Mouse (Mus musculus): Measurements from ENCODE around the gene Flt3l. TPM values are rescaled to one million over a fixed set of nuclear protein-coding genes. Genes with fewer than 3 reads are reported as not detected.

Flt3l gene
- polyA plus RNA-seq, 1 experiment from 2014 or later, result 2.3 TPM

DNA sequence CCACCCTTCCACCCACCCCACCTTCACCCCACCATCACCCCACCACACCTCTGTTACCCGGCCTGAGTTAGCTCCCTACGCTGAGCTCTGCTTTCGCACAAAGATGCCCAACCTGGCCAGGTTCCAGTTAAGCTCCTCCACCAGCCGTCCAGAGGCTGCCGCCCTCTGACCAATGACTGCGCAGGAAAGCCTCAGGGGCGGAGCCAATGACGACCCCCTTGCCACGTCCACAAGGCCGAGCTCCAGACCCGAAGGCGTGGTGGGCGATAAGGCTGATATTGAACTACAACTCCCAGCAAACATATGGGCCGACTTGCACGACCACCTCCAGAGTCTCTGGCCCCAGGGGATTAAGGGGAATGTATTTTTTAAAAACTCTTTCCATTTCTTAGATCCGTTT is 44.2 kb downstream of the Flt3l start, which contains the start of gene Rcn3:
Rcn3 (minus strand) TSS at position 174 of the 400 bp plus-strand sequence.
- peak; percentile 63 for ATAC-seq
- peak; percentile 74 for DNase-seq

DNA sequence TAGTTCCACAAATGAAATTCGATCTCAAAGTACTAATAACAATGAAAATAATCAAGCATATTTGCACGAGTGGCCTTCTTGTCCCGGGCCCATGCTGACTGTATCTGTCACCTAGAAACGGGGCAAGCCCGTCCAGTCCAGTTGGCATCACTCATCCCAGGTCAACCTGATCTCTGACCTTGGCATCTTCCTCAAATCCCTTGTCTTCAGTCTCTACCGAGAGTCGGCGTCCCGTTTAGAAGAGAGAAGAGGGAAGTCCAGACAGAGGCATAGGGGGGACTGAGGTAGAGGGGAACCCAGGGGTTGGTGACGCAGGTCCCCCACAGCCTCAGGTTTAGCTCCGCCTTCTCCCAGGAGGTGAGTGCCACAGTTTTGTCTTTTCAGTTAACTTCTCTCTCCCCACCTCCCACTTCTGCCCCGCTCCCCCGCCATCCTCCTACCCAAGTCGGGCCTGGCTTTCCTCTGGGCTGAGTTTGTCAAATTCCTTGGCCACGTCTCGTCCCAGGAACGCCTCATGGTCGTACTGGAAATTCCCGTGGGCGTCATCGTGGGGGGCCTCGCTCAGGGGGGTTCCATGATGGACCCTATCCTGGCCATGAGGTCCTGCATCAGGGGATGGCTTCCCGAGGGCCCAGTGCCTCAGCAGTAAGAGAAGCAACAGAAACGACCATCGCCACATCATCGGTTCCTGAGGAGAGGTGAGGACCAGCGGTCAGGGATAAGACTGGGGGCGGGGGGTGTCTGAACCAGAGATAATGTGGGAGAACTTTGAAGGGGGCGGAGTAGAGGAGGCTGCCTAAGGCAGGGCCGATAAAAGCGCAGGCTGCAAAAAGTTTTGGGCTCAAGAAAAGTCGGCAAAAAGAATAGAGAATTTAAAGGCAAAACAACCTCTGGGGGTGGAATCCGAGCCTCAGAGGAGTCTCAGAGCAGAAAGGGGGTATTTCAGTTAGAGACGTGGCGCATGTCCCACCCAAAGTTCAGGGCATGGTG is 44.9 kb downstream of the Flt3l start:
- no peaks in the 10 kb centered on the region for H3K27me3 ChIP-seq (ENCODE audit: insufficient read depth, low read length)
- H3K9me3 ChIP-seq (ENCODE audit: low read length), result no peaks in the 10 kb centered on the region
- WGBS (ENCODE audit: insufficient replicate concordance), result 20% methylated on average over 35 of the region's 35 CpGs
- no peaks in the 10 kb centered on the region; the same call in 1 of the 2 replicates for H3K36me3 ChIP-seq (replicated peaks; ENCODE audit: insufficient read depth, low read length)
- H3K4me1 ChIP-seq (ENCODE audit: insufficient read depth), result peaks cover 12% of the 10 kb centered on the region; the same call in 1 of the 2 replicates
- peak overlapping the region; percentile 67 for H3K4me2 ChIP-seq (ENCODE audit: low read depth, low read length)
- peak overlapping the region; percentile 2; the same call in 1 of the 2 replicates for H3K27ac ChIP-seq (ENCODE audit: low read depth)
- peak overlapping the region; percentile 43 for H3K9ac ChIP-seq (replicated peaks)
- DNase-seq (no peak), ATAC-seq (peak; percentile 20; the same call in 1 of the 2 replicates)
- peak overlapping the region; percentile 31 for H3K4me3 ChIP-seq (ENCODE audit: low read depth, low read length)
- TF ChIP-seq EP300 (IDR thresholded peaks at IDR 0.05; ENCODE audit: low read depth) (no peak), CTCF (IDR thresholded peaks at IDR 0.05; ENCODE audit: low read depth) (no peak)

More for the DNA sequence above, 44.2 kb downstream of the Flt3l start, which contains the start of gene Rcn3:
- Histone ChIP-seq H3K9ac (replicated peaks) (peak within 1 kb of the TSS; percentile 43), H3K36me3 (replicated peaks; ENCODE audit: insufficient read depth, low read length) (no peaks in the 10 kb centered on the region; the same call in 1 of the 2 replicates), H3K9me3 (ENCODE audit: low read length) (no peaks in the 10 kb centered on the region), H3K27me3 (ENCODE audit: insufficient read depth, low read length) (no peaks in the 10 kb centered on the region), H3K4me2 (ENCODE audit: low read depth, low read length) (peak within 1 kb of the TSS; percentile 67), H3K27ac (ENCODE audit: low read depth) (peak within 1 kb of the TSS; percentile 2; the same call in 1 of the 2 replicates), H3K4me3 (ENCODE audit: low read depth, low read length) (peak within 1 kb of the TSS; percentile 31), H3K4me1 (ENCODE audit: insufficient read depth) (peaks cover 12% of the 10 kb centered on the region; the same call in 1 of the 2 replicates)
- under 1% methylated on average over 16 of the region's 16 CpGs for WGBS (ENCODE audit: insufficient replicate concordance)
- no peak for TF ChIP-seq CTCF (IDR thresholded peaks at IDR 0.05; ENCODE audit: low read depth)
- TF ChIP-seq EP300 (IDR thresholded peaks at IDR 0.05; ENCODE audit: low read depth), result no peak

DNA sequence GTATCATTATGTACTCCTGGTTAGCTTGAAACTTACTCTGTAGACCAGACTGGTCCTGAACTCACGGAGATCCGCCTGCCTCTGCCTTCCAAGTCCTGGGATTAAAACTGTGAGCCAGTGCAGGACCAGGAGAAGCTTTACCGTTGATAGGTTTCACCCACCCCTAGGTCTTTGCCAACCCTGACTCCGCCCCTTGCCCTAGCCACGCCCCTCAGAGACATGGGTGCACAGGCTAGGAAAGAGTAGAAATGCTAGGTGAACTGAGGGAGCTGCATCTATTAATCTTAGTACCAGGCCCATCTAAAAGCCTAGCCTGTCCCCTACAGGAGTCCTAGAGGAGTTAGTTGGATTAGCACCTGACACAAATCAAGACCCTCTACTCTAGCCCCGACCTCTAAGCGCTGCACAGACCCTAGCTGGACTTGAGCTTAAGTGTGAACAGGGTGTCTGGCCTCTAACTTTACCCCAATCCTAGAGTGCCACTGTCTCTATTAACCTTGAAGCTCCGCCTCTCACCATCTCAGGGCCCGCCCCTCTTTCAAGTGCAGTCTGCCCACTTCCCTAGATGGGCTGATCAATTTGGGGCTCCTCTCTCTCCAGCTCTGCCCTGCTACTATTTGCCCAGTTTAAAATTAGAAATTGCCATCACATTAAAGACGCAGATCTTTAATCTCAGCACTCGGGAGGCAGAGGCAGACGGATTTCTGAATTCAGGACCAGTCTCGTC is 45.8 kb downstream of the Flt3l start:
- H3K9me3 ChIP-seq (ENCODE audit: low read length), result no peaks in the 10 kb centered on the region
- ATAC-seq, result no peak
- H3K4me1 ChIP-seq (ENCODE audit: insufficient read depth), result peaks cover 12% of the 10 kb centered on the region; the same call in 1 of the 2 replicates
- no peaks in the 10 kb centered on the region; the same call in 1 of the 2 replicates for H3K36me3 ChIP-seq (replicated peaks; ENCODE audit: insufficient read depth, low read length)
- H3K4me2 ChIP-seq (ENCODE audit: low read depth, low read length), result no peak overlapping the region
- 63% methylated on average over 13 of the region's 13 CpGs for WGBS (ENCODE audit: insufficient replicate concordance)
- H3K27ac ChIP-seq (ENCODE audit: low read depth), result no peak overlapping the region
- no peak overlapping the region for H3K4me3 ChIP-seq (ENCODE audit: low read depth, low read length)
- H3K9ac ChIP-seq (replicated peaks), result 0 out of 2 replicates have a peak overlapping the region, but pooled peaks have one; percentile 43
- peak; percentile 56 for DNase-seq
- TF ChIP-seq CTCF (IDR thresholded peaks at IDR 0.05; ENCODE audit: low read depth) (no peak), EP300 (IDR thresholded peaks at IDR 0.05; ENCODE audit: low read depth) (no peak)
- no peaks in the 10 kb centered on the region for H3K27me3 ChIP-seq (ENCODE audit: insufficient read depth, low read length)

DNA sequence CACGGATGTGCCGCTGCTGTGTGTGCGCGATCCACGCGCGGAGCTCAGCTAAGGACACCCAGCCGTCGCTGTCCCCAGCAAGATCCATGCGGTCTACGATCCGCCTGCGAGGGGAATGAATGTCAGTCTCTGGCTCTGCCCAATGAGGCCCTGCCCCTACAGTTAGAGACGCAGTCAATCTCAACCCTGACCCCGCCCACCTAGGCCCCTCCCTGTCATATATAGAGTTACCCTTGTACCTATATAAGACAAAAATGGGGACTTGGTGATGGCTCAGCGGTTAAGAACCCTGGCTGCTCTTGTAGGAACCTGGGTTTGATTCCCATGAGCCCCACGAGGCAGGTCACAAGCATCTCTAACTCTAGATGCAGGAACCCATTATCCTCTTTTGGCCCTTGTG is 47.6 kb downstream of the Flt3l start:
- ATAC-seq (no peak), DNase-seq (no peak)
- Histone ChIP-seq H3K9me3 (ENCODE audit: low read length) (no peaks in the 10 kb centered on the region), H3K4me2 (ENCODE audit: low read depth, low read length) (no peak overlapping the region), H3K4me1 (ENCODE audit: insufficient read depth) (peaks cover 11% of the 10 kb centered on the region; the same call in 1 of the 2 replicates), H3K27ac (ENCODE audit: low read depth) (no peak overlapping the region), H3K27me3 (ENCODE audit: insufficient read depth, low read length) (no peaks in the 10 kb centered on the region), H3K4me3 (ENCODE audit: low read depth, low read length) (no peak overlapping the region), H3K9ac (replicated peaks) (no peak overlapping the region), H3K36me3 (replicated peaks; ENCODE audit: insufficient read depth, low read length) (no peaks in the 10 kb centered on the region; the same call in 1 of the 2 replicates)
- no peak for TF ChIP-seq EP300 (IDR thresholded peaks at IDR 0.05; ENCODE audit: low read depth)
- TF ChIP-seq CTCF (IDR thresholded peaks at IDR 0.05; ENCODE audit: low read depth), result no peak
- WGBS (ENCODE audit: insufficient replicate concordance), result 90% methylated on average over 17 of the region's 17 CpGs

DNA sequence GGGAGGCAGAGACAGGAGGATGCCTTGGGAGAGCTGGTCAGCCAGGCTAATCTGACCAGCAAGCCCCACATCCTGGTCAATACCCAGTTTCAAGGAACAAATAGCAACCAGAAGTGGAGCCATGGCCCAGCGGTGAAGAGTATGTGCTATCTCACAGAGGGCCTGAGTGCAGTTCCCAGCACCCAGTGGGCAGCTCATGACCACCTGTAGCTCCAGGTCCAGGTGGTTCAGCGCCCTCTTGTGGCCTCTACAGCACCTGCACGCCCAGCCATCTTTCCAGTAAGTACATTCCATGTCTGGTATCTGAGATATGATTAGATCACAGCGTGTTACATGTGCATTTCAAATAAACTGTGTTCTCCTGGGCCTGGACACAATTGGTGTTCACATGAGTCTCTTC is 50.1 kb downstream of the Flt3l start:
- Histone ChIP-seq H3K9me3 (ENCODE audit: low read length) (no peaks in the 10 kb centered on the region), H3K9ac (replicated peaks) (no peak overlapping the region), H3K36me3 (replicated peaks; ENCODE audit: insufficient read depth, low read length) (no peaks in the 10 kb centered on the region; the same call in 1 of the 2 replicates), H3K4me3 (ENCODE audit: low read depth, low read length) (no peak overlapping the region), H3K4me1 (ENCODE audit: insufficient read depth) (peaks cover 4% of the 10 kb centered on the region; the same call in 1 of the 2 replicates), H3K27me3 (ENCODE audit: insufficient read depth, low read length) (no peaks in the 10 kb centered on the region), H3K4me2 (ENCODE audit: low read depth, low read length) (no peak overlapping the region), H3K27ac (ENCODE audit: low read depth) (no peak overlapping the region)
- TF ChIP-seq EP300 (IDR thresholded peaks at IDR 0.05; ENCODE audit: low read depth), result no peak
- TF ChIP-seq CTCF (IDR thresholded peaks at IDR 0.05; ENCODE audit: low read depth), result peak; percentile 49
- DNase-seq, result no peak
- WGBS (ENCODE audit: insufficient replicate concordance), result 71% methylated on average over 4 of the region's 4 CpGs
- no peak for ATAC-seq

Data from liver, postnatal 0 days (tissue).